Mouse (Mus musculus) stomach, postnatal 0 days (tissue): ENCODE measurements around the gene Ddx17.

Experiments
- CTCF ChIP-seq: IDR thresholded peaks from 2 replicates; pipeline ENCODE4 v1.5.1; 2016; ENCODE audit warnings: antibody characterized with exemption, low read depth, mild to moderate bottlenecking, moderate library complexity
- EP300 ChIP-seq: optimal IDR thresholded peaks from 2 replicates; pipeline ENCODE3; 2016; ENCODE audit warnings: antibody characterized with exemption

GRCm38 (mm10) chr15:79545921-79546399 is 581 bp downstream of the Ddx17 start:
- TF ChIP-seq CTCF (no peak), EP300 (no peak)
